Mouse (Mus musculus): Measurements from ENCODE around the gene Ninj2.
A peak's percentile ranks its signal among the peaks of the same experiment; 100 is the strongest.
"Not testable (repeated sequence)": the region's sequence is repeated elsewhere in the genome, so short reads cannot be mapped to it uniquely, and the experiment has no call there.

The Ninj2 gene

DNA sequence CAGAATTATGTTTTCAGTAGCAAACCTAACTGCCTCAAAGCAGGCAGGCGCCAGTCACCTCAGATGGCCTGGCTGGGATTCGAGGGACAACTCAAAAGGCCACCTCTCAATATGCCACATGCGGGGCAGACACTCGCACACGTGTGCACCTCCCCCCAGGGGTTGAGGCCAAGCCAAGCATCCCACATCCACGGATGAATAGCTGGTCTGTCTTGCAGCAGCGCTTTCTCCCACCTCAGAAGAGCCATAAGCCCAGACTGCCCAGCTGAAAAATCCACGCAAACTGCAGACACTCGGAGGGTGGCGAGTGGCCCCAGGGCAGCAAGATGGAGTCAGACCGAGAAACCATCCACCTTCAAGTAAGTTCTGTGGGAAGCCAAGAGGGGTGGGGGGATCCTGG, at the start of gene Ninj2:
Gene Ninj2, plus strand, starts transcription at position 251 of the 400 bp plus-strand sequence.
- no peak for DNase-seq (ENCODE audit: extremely low read depth, insufficient read length, low spot score)

- no peak for DNase-seq (ENCODE audit: extremely low read depth, insufficient read length, low spot score)
These were observed 47.7 kb upstream of the Ninj2 start for GRCm38 (mm10) chr6:120045406-120045805.

GRCm38 (mm10) chr6:120047705-120048292, 45.4 kb upstream of the Ninj2 start:
- DNase-seq (ENCODE audit: extremely low read depth, insufficient read length, low spot score): no peak

DNA sequence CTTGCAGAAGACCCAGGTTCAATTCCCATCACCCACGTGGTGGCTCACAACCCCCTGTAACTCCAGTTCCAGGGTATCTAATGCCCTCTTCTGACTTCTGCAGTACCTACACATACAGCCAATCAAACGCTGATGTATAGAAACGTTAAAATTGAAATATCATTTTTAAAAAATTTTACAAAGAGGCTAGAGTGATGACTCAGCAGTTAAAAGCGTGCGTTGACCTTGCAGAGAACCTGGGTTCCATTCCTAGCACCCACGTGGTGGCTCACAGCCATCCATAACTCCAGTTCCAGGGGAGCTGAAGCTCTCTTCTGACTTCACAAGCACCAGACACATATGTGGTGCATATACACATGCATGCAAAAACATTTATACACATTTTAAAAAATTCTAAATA, 38.7 kb upstream of the Ninj2 start:
- DNase-seq (ENCODE audit: extremely low read depth, insufficient read length, low spot score): no peak

- DNase-seq (ENCODE audit: extremely low read depth, insufficient read length, low spot score): no peak
These were observed 37.2 kb upstream of the Ninj2 start for GRCm38 (mm10) chr6:120055666-120056540.

DNA sequence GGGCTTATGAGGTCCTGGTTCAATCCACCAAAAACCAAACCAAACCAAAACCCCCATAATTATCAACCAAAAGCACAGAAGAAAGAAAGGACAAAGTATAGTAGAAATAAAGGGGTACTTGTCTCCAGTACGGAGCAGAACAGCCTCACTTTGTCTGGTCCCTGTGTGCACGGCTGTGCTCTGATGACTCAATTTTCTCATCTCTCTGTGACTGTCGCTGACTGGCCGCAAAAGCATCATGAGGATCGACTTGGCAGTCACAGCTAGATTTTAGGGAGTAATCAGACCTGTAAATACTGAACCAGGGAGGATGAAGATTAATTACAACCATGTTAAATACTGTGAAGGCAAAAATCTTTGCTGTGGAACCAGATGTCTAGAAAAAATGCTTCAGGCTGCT, 30.2 kb upstream of the Ninj2 start:
- DNase-seq (ENCODE audit: extremely low read depth, insufficient read length, low spot score): peak; percentile 16

DNA sequence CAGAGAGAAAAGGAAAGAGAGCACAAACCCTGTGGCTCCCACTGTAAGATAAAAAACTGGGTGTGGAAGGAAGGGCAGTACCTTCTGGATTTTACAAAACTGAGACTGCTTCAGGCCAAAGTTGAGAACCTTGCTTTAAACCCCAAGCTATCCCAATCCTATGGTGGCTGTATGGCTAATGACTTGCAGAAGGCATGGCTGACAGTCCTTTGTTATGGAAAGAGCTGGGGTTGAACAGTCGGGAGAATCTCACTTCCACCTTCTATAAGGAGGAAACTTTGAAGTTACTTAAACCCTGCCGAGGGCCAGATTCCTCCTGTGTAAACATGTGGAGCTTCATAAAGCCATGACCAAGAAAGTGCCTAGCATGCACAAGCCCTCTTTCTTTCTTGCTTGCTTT, 28.5 kb upstream of the Ninj2 start:
- no peak for DNase-seq (ENCODE audit: extremely low read depth, insufficient read length, low spot score)

- no peak for DNase-seq (ENCODE audit: extremely low read depth, insufficient read length, low spot score)
These were observed 27.5 kb upstream of the Ninj2 start for GRCm38 (mm10) chr6:120065552-120066177.

DNA sequence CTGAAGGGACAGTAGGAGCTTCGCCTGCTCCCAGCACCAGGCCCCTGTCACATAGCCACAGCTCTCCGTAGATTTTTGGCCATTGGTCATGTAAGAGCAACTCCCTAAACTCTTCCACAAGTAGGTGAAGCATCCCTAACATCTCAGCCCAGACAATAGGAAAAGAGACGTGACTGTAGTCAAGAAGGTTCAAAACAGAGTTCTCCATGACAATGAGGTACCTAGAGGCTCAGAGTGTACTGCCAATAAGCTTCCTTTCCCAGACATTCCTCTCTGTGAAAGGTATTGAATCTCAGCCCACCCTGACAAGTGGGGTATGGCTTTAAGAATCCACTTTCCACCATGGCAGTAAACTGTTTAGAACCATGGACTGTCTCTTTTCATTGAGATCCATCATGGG, 23.6 kb upstream of the Ninj2 start:
- DNase-seq (ENCODE audit: extremely low read depth, insufficient read length, low spot score): no peak

- no peak for DNase-seq (ENCODE audit: extremely low read depth, insufficient read length, low spot score)
These were observed 20.5 kb upstream of the Ninj2 start for GRCm38 (mm10) chr6:120072630-120073029.

DNA sequence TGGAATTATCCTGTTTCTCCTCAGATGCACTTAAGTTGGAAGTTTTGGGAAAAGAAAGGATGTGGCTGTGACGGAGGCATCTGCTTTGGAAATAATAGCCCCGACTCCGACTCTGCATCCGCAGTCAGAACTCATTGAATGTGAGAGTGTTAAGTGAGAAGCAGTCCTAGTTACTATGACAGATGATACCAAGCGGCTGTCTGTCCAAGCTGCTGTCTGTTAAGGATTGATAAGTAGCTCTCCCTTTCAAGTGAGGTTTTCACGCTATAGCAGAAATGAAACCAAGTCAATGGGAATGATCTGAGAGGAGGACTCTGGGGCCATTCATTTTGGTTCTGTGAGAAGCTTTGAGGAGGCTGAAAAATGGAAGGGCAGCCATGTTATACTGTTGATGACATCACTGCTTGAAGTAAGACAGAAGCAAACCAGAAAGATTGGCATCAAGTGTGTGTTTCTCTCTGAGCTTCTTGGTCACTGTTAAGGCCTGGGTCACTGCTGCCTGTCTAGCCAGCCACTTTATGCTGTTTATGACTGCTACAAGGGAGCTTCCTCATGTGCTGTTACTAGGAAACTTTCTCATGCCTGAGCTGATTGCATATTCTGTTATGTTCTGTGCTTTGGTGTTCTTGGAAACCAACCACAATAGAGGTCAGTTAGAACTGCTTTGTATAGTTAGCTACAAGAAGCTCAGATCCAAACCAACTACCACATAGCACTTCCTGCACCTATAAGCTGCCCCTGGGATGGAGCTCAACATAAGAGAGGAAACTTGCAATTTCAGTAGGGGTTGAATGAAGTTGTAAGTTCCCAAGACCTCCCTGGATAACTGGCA, 16.3 kb upstream of the Ninj2 start:
- no peak for DNase-seq (ENCODE audit: extremely low read depth, insufficient read length, low spot score)

DNA sequence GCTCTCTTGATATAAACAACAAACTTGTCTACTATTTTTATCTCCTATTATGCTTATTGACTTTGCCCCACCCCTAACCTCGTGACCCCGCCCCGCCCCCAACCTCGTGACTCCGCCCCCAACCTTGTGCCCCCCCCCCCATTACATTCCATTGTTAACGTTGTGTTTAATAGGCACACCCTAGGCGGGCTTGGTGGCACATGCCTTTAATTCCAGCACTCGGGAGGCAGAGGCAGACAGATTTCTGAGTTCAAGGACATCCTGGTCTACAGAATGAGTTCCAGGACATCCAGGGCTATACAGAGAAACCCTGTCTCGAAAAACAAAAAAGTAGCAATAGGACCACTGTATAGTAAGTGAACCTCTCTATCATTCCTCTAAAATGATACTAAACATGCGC, 13.6 kb upstream of the Ninj2 start:
- DNase-seq (ENCODE audit: extremely low read depth, insufficient read length, low spot score): no peak

DNA sequence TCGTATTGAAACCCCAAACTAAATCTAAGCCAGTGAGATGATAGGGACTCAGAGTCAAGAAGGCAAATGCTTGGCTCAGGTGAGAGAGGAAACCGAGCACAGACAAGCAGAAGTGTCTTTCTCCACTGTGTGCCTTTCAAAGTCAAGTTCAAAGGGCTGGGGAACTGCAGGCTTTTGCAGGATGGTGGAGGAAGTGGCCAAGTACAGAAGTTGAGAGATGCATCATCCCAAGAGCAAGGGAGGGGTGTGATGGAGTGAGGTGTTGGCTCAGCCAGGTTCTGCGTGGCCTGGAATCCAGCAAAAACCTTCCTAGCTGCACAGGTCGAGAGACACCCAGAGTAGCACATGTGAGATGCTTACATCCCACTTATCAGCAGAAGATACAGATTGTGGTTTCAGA, 11.6 kb upstream of the Ninj2 start:
- DNase-seq (ENCODE audit: extremely low read depth, insufficient read length, low spot score): no peak

GRCm38 (mm10) chr6:120082251-120082950, 10.7 kb upstream of the Ninj2 start:
- DNase-seq (ENCODE audit: extremely low read depth, insufficient read length, low spot score): no peak

DNA sequence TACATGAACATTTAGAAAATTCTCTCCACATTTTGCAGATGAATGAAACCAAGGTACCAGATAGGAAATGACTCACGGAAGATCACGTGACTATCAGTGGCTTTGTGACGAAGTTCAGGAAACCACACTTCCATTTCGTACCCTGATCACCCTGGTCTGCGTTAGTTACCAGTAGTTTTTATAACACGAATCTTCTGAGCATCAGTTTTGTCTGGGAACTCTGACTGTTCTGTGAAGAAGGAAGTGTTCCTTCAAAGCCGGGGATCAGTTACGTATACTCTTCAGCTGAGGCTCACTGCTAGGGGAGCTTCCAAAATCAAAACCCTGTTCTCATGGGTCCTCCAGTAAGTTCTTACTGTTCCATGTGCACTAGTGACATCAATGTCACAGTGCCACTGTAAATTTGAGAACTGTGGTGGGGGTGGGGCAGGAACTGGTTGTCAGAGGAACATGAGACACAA, 10.2 kb upstream of the Ninj2 start:
- DNase-seq (ENCODE audit: extremely low read depth, insufficient read length, low spot score): peak; percentile 38

DNA sequence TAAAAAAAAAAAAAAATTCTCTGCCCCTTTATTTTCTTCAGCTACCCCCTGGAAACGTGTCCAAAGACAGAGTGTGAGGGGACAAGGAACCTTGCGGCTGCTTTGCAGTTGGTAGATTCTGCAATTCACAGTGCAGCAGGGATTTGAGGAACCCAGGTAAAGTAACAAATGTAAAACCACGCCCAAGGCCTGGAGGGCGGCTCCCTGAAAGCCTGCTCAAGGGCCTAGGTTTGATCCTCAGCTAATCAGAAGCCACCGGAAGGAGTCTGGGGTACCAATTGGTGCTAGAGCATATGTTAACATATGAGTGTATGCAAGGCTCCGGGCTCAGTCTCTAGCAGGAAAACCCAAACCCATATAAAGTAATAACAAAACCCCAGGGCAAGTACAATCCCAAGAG, 9.7 kb upstream of the Ninj2 start:
- DNase-seq (ENCODE audit: extremely low read depth, insufficient read length, low spot score): no peak

GRCm38 (mm10) chr6:120084983-120085382, 8.2 kb upstream of the Ninj2 start:
- no peak for DNase-seq (ENCODE audit: extremely low read depth, insufficient read length, low spot score)

- no peak for DNase-seq (ENCODE audit: extremely low read depth, insufficient read length, low spot score)
These were observed 7.3 kb upstream of the Ninj2 start for GRCm38 (mm10) chr6:120085832-120086231.

- not testable (repeated sequence) for DNase-seq (ENCODE audit: extremely low read depth, insufficient read length, low spot score)
These were observed 6.1 kb upstream of the Ninj2 start for GRCm38 (mm10) chr6:120087041-120087440.

DNA sequence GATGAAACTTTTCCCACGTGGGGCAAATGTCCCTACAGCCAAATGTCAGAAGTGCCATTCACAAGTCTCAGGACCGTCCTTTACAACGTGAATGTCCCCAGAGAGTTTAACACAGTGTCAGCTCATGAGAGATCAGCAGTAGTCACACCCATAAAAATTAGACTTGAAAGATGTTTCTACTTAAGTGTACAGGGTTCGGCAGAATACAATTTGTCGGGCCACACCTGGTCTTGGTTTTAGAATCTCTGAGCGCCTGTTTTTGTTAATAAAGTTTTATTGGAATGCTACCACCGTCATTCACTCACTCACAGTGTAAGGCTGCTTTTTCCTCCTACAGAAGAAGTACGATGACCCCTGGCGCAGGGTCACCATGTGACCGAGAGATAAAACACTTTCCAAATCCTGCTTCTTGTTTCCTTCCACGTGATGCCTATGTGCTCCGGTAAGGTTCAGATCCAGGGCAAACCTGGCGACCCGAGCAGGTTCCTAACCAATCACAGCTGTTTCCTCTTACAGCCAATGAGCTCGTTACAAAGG, 2.4 kb upstream of the Ninj2 start:
- no peak for DNase-seq (ENCODE audit: extremely low read depth, insufficient read length, low spot score)

Measured in 3134 (cell line).